Mouse (Mus musculus): ENCODE results near the gene Tle6. TPM values are rescaled to one million over a fixed set of nuclear protein-coding genes. Genes with fewer than 3 reads are reported as not detected.
A peak's percentile ranks its signal among the peaks of the same experiment; 100 is the strongest.

The Tle6 gene
- total RNA-seq, 1 experiment from 2014 or later: 1.9 TPM

GRCm38 (mm10) chr10:81550257-81550656, 50.6 kb downstream of the Tle6 start:
- ATAC-seq (ENCODE audit: extremely low read depth, insufficient number of reproducible peaks, low FRiP score, poor library complexity, severe bottlenecking): peak; percentile 42; the same call in 1 of the 2 replicates

GRCm38 (mm10) chr10:81548944-81549343, 51.9 kb downstream of the Tle6 start:
- no peak for ATAC-seq (ENCODE audit: extremely low read depth, insufficient number of reproducible peaks, low FRiP score, poor library complexity, severe bottlenecking)

GRCm38 (mm10) chr10:81546788-81547571, 53.9 kb downstream of the Tle6 start:
- ATAC-seq (ENCODE audit: extremely low read depth, insufficient number of reproducible peaks, low FRiP score, poor library complexity, severe bottlenecking): no peak

- no peak for ATAC-seq (ENCODE audit: extremely low read depth, insufficient number of reproducible peaks, low FRiP score, poor library complexity, severe bottlenecking)
These were observed 54.5 kb downstream of the Tle6 start for GRCm38 (mm10) chr10:81546332-81546731.

- peak; percentile 88 for ATAC-seq (ENCODE audit: extremely low read depth, insufficient number of reproducible peaks, low FRiP score, poor library complexity, severe bottlenecking)
These were observed 55.6 kb downstream of the Tle6 start, which contains the start of gene Gna11 for GRCm38 (mm10) chr10:81545161-81545747. Gene Gna11, minus strand, starts transcription at chr10:81545190.

- no peak for ATAC-seq (ENCODE audit: extremely low read depth, insufficient number of reproducible peaks, low FRiP score, poor library complexity, severe bottlenecking)
These were observed 56.3 kb downstream of the Tle6 start for GRCm38 (mm10) chr10:81544296-81545160.

- no peak for ATAC-seq (ENCODE audit: extremely low read depth, insufficient number of reproducible peaks, low FRiP score, poor library complexity, severe bottlenecking)
These were observed 57.2 kb downstream of the Tle6 start for GRCm38 (mm10) chr10:81543633-81544032.

- no peak for ATAC-seq (ENCODE audit: extremely low read depth, insufficient number of reproducible peaks, low FRiP score, poor library complexity, severe bottlenecking)
These were observed 58.0 kb downstream of the Tle6 start for GRCm38 (mm10) chr10:81542727-81543460.

GRCm38 (mm10) chr10:81541803-81542202, 59.1 kb downstream of the Tle6 start:
- no peak for ATAC-seq (ENCODE audit: extremely low read depth, insufficient number of reproducible peaks, low FRiP score, poor library complexity, severe bottlenecking)

- no peak for ATAC-seq (ENCODE audit: extremely low read depth, insufficient number of reproducible peaks, low FRiP score, poor library complexity, severe bottlenecking)
These were observed 59.5 kb downstream of the Tle6 start for GRCm38 (mm10) chr10:81541363-81541762.

Other genes with a start within 250 kb of the Tle6 start
- gene Mfsd12, start 243.6 kb downstream of the Tle6 start, total RNA-seq (2017): 2.6 and 2.8 TPM in 2 replicates
- gene 4930404N11Rik, start 235.3 kb downstream of the Tle6 start, total RNA-seq (2017): 4.2 and 5.5 TPM in 2 replicates
- gene Fzr1, start 222.6 kb downstream of the Tle6 start, total RNA-seq (2017): 16.5 and 16.8 TPM in 2 replicates
- gene Dohh, start 216.6 kb downstream of the Tle6 start, total RNA-seq (2017): 11.2 and 16.9 TPM in 2 replicates
- gene Gm48551, start 216.6 kb downstream of the Tle6 start, total RNA-seq (2017): 3.1 and 5.6 TPM in 2 replicates
- 2.2 TPM in 1 of 2 replicates, not detected in the other for gene Gm48552, start 212.1 kb downstream of the Tle6 start, total RNA-seq (2017)
- gene Smim24, start 208.0 kb downstream of the Tle6 start, total RNA-seq (2017): 2.5 and 2.6 TPM in 2 replicates
- 8.3 and 12.2 TPM in 2 replicates for gene Nfic, start 145.4 kb downstream of the Tle6 start, total RNA-seq (2017)
- not detected in 2 replicates for gene Celf5, start 118.4 kb downstream of the Tle6 start, total RNA-seq (2017)
- 148 and 149 TPM in 2 replicates for gene Ncln, start 104.7 kb downstream of the Tle6 start, total RNA-seq (2017)
- 61.1 and 63.1 TPM in 2 replicates for gene S1pr4, start 100.9 kb downstream of the Tle6 start, total RNA-seq (2017)
- 12.6 and 13.4 TPM in 2 replicates for gene Gna15, start 76.8 kb downstream of the Tle6 start, total RNA-seq (2017)
- gene Gna11, start 55.9 kb downstream of the Tle6 start, total RNA-seq (2017): 13.5 and 27.0 TPM in 2 replicates
- gene Aes, start 41.6 kb downstream of the Tle6 start, total RNA-seq (2017): 276 and 331 TPM in 2 replicates
- 1.5 and 2.6 TPM in 2 replicates for gene Tle2, start 26.5 kb downstream of the Tle6 start, total RNA-seq (2017)
- 5.0 and 5.8 TPM in 2 replicates for gene BC025920, start 5.2 kb upstream of the Tle6 start, total RNA-seq (2017)
- gene Sirt6, start 26.7 kb upstream of the Tle6 start, total RNA-seq (2017): 5.6 and 6.4 TPM in 2 replicates
- 0.58 and 0.98 TPM in 2 replicates for gene Ankrd24, start 27.5 kb upstream of the Tle6 start, total RNA-seq (2017)
- 7.9 and 9.8 TPM in 2 replicates for gene Gm10778, start 48.0 kb upstream of the Tle6 start, total RNA-seq (2017)
- 11.8 and 21.3 TPM in 2 replicates for gene Zfp433, start 103.8 kb upstream of the Tle6 start, total RNA-seq (2017)
- 5.6 and 11.2 TPM in 2 replicates for gene Gm3055, start 170.1 kb upstream of the Tle6 start, total RNA-seq (2017)
- 1.0 and 2.8 TPM in 2 replicates for gene Gm4767, start 211.1 kb upstream of the Tle6 start, total RNA-seq (2017)

Data from neutrophil, adult 5-6 weeks (primary cell).